Mouse (Mus musculus) E14TG2a.4 (cell line): ENCODE data around the gene Elf1.

Experiments used
- CTCF ChIP-seq: conservative IDR thresholded peaks from 2 replicates; pipeline ENCODE4 v1.5.1; 2014; ENCODE audit warnings: low read length
- NANOG ChIP-seq: IDR thresholded peaks from 2 replicates; pipeline ENCODE4 v1.6.1; 2014; ENCODE audit warnings: borderline replicate concordance, low read length, mixed read lengths
- POU5F1 ChIP-seq: IDR thresholded peaks from 2 replicates; pipeline ENCODE4 v1.6.1; 2014; ENCODE audit warnings: low read length, borderline replicate concordance

GRCm38 (mm10) chr14:79541606-79542005, 60.6 kb downstream of the Elf1 start:
- TF ChIP-seq CTCF (no peak), POU5F1 (no peak), NANOG (no peak)
